Mouse (Mus musculus) kidney, postnatal 0 days (tissue): ENCODE measurements at regions not wholly inside any gene's neighbourhood (a gene's known extent, or its start where the extent isn't known, plus 50 kb on each side); places are given as distances from the start of the nearest gene placed in this dataset.

Source experiments
- ATAC-seq: fragments of 200-750 bp; cut with Nextera tagmentation; replicated peaks from 2 replicates; pipeline ENCODE4 v1.8.0; 2017; ENCODE audit warnings: low read depth, moderate number of reproducible peaks, moderate TSS enrichment, moderate library complexity; ENCODE audit not compliant: low FRiP score
- DNase-seq: peaks from one replicate; pipeline ENCODE4 v3.0.0-alpha.2; 2016; ENCODE audit warnings: low spot score
- H3K27ac ChIP-seq: fragments of 300-500 bp; sonication (generic); 2 replicates; pipeline ENCODE4 v1.5.1; 2014; ENCODE audit warnings: mild to moderate bottlenecking
- H3K27me3 ChIP-seq: fragments of 300-500 bp; sonication (generic); 2 replicates; pipeline ENCODE4 v1.6.1; 2014; ENCODE audit warnings: low read length, mixed read lengths; ENCODE audit not compliant: insufficient read depth
- H3K36me3 ChIP-seq: fragments of 300-500 bp; sonication (generic); 2 replicates; pipeline ENCODE4 v1.6.1; 2014; ENCODE audit warnings: low read length, mixed read lengths; ENCODE audit not compliant: insufficient read depth
- H3K4me1 ChIP-seq: fragments of 300-500 bp; sonication (generic); replicated peaks from 2 replicates; pipeline ENCODE4 v1.6.1; 2014; ENCODE audit warnings: antibody characterized with exemption, low read length, mixed read lengths; ENCODE audit not compliant: insufficient read depth
- H3K4me2 ChIP-seq: fragments of 300-500 bp; sonication (generic); 2 replicates; pipeline ENCODE4 v1.6.1; 2014; ENCODE audit warnings: mild to moderate bottlenecking, low read length, moderate library complexity, mixed read lengths
- H3K4me3 ChIP-seq: fragments of 300-500 bp; sonication (generic); replicated peaks from 2 replicates; pipeline ENCODE4 v1.5.1; 2014; ENCODE audit warnings: low read depth, low read length
- H3K9ac ChIP-seq: fragments of 300-500 bp; sonication (generic); 2 replicates; pipeline ENCODE4 v1.6.1; 2014; ENCODE audit warnings: low read depth, low read length
- H3K9me3 ChIP-seq: fragments of 300-500 bp; sonication (generic); replicated peaks from 2 replicates; pipeline ENCODE4 v1.6.1; 2016; ENCODE audit warnings: low read length, inconsistent platforms, mixed read lengths
- CTCF ChIP-seq: IDR thresholded peaks from 2 replicates; pipeline ENCODE4 v1.5.1; 2016; ENCODE audit warnings: antibody characterized with exemption, low read depth, mild to moderate bottlenecking, moderate library complexity
- WGBS: fragments of 180-500 bp; shearing (Covaris S2); extraction: QIAGEN DNeasy Blood & Tissue Kit; methylation state at CpG from one replicate; pipeline ENCODE4 v1.1.7; 2014; 5-methylcytosine and 5-hydroxymethylcytosine counted together

- H3K9me3 ChIP-seq, result no peaks in the 10 kb centered on the region
- 38% methylated on average over 9 of the region's 9 CpGs for WGBS
- H3K4me2 ChIP-seq, result no peak overlapping the region
- TF ChIP-seq CTCF, result no peak
- no peaks in the 10 kb centered on the region for H3K27me3 ChIP-seq
- no peak overlapping the region for H3K27ac ChIP-seq
- H3K9ac ChIP-seq, result no peak overlapping the region
- H3K36me3 ChIP-seq, result no peaks in the 10 kb centered on the region
- H3K4me3 ChIP-seq, result no peak overlapping the region
- no peak for ATAC-seq
- no peak for DNase-seq
- no peaks in the 10 kb centered on the region for H3K4me1 ChIP-seq
These were observed 816.5 kb upstream of the Car8 start for GRCm38 (mm10) chr4:9055266-9055820.

GRCm38 (mm10) chr4:9048817-9049216, 810.0 kb upstream of the Car8 start:
- ATAC-seq, result no peak

GRCm38 (mm10) chr4:9047151-9047550, 808.3 kb upstream of the Car8 start:
- WGBS, result 72% methylated on average over 4 of the region's 4 CpGs
- no peak for TF ChIP-seq CTCF
- H3K4me3 ChIP-seq, result no peak overlapping the region

More at GRCm38 (mm10) chr4:9048817-9049216, 810.0 kb upstream of the Car8 start:
- DNase-seq, result no peak
- Histone ChIP-seq H3K4me2 (no peak overlapping the region), H3K4me1 (no peaks in the 10 kb centered on the region), H3K36me3 (no peaks in the 10 kb centered on the region), H3K27ac (no peak overlapping the region), H3K27me3 (no peaks in the 10 kb centered on the region), H3K9ac (no peak overlapping the region), H3K9me3 (no peaks in the 10 kb centered on the region), H3K4me3 (no peak overlapping the region)
- WGBS, result 89% methylated on average over 1 of the region's 1 CpGs
- TF ChIP-seq CTCF, result no peak

GRCm38 (mm10) chr4:9046436-9046835, 807.6 kb upstream of the Car8 start:
- H3K4me2 ChIP-seq, result no peak overlapping the region
- ATAC-seq, result no peak
- H3K27ac ChIP-seq, result no peak overlapping the region

More at GRCm38 (mm10) chr4:9047151-9047550, 808.3 kb upstream of the Car8 start:
- no peak overlapping the region for H3K4me2 ChIP-seq
- no peaks in the 10 kb centered on the region for H3K4me1 ChIP-seq
- no peaks in the 10 kb centered on the region for H3K9me3 ChIP-seq
- H3K9ac ChIP-seq, result no peak overlapping the region
- no peak for DNase-seq
- no peaks in the 10 kb centered on the region for H3K27me3 ChIP-seq
- H3K27ac ChIP-seq, result no peak overlapping the region
- ATAC-seq, result no peak
- H3K36me3 ChIP-seq, result no peaks in the 10 kb centered on the region

GRCm38 (mm10) chr4:9046030-9046429, 807.2 kb upstream of the Car8 start:
- H3K4me1 ChIP-seq, result no peaks in the 10 kb centered on the region
- H3K36me3 ChIP-seq, result no peaks in the 10 kb centered on the region
- TF ChIP-seq CTCF, result no peak
- no peak overlapping the region for H3K27ac ChIP-seq
- whole genome bisulfite sequencing, result 74% methylated on average over 4 of the region's 4 CpGs
- no peak overlapping the region for H3K9ac ChIP-seq
- ATAC-seq (no peak), DNase-seq (no peak)
- H3K4me3 ChIP-seq, result no peak overlapping the region
- no peaks in the 10 kb centered on the region for H3K27me3 ChIP-seq
- no peaks in the 10 kb centered on the region for H3K9me3 ChIP-seq
- no peak overlapping the region for H3K4me2 ChIP-seq

More at GRCm38 (mm10) chr4:9046436-9046835, 807.6 kb upstream of the Car8 start:
- no peak for TF ChIP-seq CTCF
- Histone ChIP-seq H3K27me3 (no peaks in the 10 kb centered on the region), H3K4me1 (no peaks in the 10 kb centered on the region), H3K4me3 (no peak overlapping the region), H3K9ac (no peak overlapping the region), H3K9me3 (no peaks in the 10 kb centered on the region), H3K36me3 (no peaks in the 10 kb centered on the region)
- 73% methylated on average over 14 of the region's 14 CpGs for WGBS
- DNase-seq, result no peak

- 69% methylated on average over 4 of the region's 4 CpGs for WGBS
- no peaks in the 10 kb centered on the region for H3K4me1 ChIP-seq
- no peaks in the 10 kb centered on the region for H3K36me3 ChIP-seq
- ATAC-seq (no peak), DNase-seq (no peak)
- H3K9ac ChIP-seq, result no peak overlapping the region
- H3K27ac ChIP-seq, result no peak overlapping the region
- H3K4me3 ChIP-seq, result no peak overlapping the region
- no peaks in the 10 kb centered on the region for H3K27me3 ChIP-seq
- H3K4me2 ChIP-seq, result no peak overlapping the region
- TF ChIP-seq CTCF, result no peak
- H3K9me3 ChIP-seq, result no peaks in the 10 kb centered on the region
These were observed 797.2 kb upstream of the Car8 start for GRCm38 (mm10) chr4:9036005-9036404.

- H3K9ac ChIP-seq, result no peak overlapping the region
- H3K9me3 ChIP-seq, result no peaks in the 10 kb centered on the region
- no peaks in the 10 kb centered on the region for H3K36me3 ChIP-seq
- DNase-seq, result no peak
- H3K4me2 ChIP-seq, result no peak overlapping the region
- H3K27me3 ChIP-seq, result no peaks in the 10 kb centered on the region
- 52% methylated on average over 4 of the region's 4 CpGs for WGBS
- no peak for TF ChIP-seq CTCF
- no peaks in the 10 kb centered on the region for H3K4me1 ChIP-seq
- no peak for ATAC-seq
- no peak overlapping the region for H3K27ac ChIP-seq
- H3K4me3 ChIP-seq, result no peak overlapping the region
These were observed 796.5 kb upstream of the Car8 start for GRCm38 (mm10) chr4:9035350-9035749.
